Mouse (Mus musculus): ENCODE data around the gene Gorasp1. TPM values are rescaled to one million over a fixed set of nuclear protein-coding genes. Genes with fewer than 3 reads are reported as not detected.
A peak's percentile ranks its signal among the peaks of the same experiment; 100 is the strongest.

The Gorasp1 gene
- polyA plus RNA-seq, 1 experiment from 2014 or later: 25.2 TPM

DNA sequence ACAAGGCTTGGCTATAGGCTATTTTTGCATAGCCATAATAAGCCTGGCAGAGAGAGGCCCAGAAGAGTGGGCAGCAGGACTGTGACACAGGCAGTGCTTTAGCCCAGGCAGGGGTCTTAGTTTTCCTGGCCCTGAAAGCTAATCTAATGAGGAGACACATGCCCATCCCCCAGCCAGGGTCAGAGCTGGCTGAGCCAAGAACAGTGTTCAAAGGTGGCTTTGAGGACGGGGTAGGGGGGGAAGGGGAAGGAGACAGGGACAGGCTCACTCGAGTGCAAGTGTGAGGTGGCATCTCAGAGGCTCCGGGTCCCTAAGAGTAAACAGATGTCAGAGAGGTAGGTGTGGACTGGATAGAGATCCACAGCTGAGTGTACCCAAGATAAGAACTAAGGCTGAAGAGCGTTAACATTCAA lies 43.4 kb upstream of the Gorasp1 start:
- WGBS: 8% methylated on average over 4 of the region's 4 CpGs

DNA sequence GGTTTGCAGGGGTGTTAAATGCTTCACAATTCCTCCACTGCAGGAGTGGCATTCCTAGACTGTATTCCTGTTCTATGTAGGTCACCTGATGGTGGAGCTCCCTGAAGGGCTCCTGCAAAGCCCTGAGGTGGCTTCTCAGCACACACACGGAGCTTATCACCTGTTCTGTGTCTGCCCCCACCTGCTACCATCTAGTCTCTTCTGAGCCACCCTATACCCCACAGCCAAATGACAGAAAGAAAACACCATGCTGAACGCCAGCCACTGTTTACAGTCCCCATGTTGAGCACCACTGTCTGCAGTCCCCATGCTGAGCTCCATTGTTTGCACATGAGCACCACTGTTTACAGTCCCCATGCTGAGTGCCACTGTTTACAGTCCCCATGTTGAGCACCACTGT lies 42.4 kb upstream of the Gorasp1 start:
- ATAC-seq (ENCODE audit: low FRiP score, low TSS enrichment): no peak
- H3K27ac ChIP-seq (replicated peaks; ENCODE audit: low read depth, low read length): no peak overlapping the region
- WGBS: 46% methylated on average over 2 of the region's 2 CpGs
- H3K27me3 ChIP-seq (ENCODE audit: control insufficient read depth, insufficient read depth, low read length): peaks cover 21% of the 10 kb centered on the region
- no peaks in the 10 kb centered on the region for H3K36me3 ChIP-seq (ENCODE audit: control insufficient read depth, insufficient read depth, low read length)
- no peaks in the 10 kb centered on the region for H3K9me3 ChIP-seq (ENCODE audit: control insufficient read depth, low read length)
- no peak overlapping the region for H3K9ac ChIP-seq (replicated peaks; ENCODE audit: low read length)
- peaks cover 32% of the 10 kb centered on the region for H3K4me1 ChIP-seq (ENCODE audit: control insufficient read depth, insufficient read depth, low read length)
- no peak for DNase-seq
- H3K4me3 ChIP-seq (replicated peaks; ENCODE audit: low read depth, low read length): no peak overlapping the region
- no peak overlapping the region for H3K4me2 ChIP-seq (ENCODE audit: low read length)

More for the DNA sequence above, 43.4 kb upstream of the Gorasp1 start:
- H3K27ac ChIP-seq (replicated peaks; ENCODE audit: low read depth, low read length): no peak overlapping the region
- DNase-seq (no peak), ATAC-seq (ENCODE audit: low FRiP score, low TSS enrichment) (no peak)
- H3K9me3 ChIP-seq (ENCODE audit: control insufficient read depth, low read length): no peaks in the 10 kb centered on the region
- peaks cover 21% of the 10 kb centered on the region for H3K27me3 ChIP-seq (ENCODE audit: control insufficient read depth, insufficient read depth, low read length)
- H3K4me1 ChIP-seq (ENCODE audit: control insufficient read depth, insufficient read depth, low read length): peaks cover 32% of the 10 kb centered on the region
- no peak overlapping the region; the same call in 1 of the 2 replicates for H3K9ac ChIP-seq (replicated peaks; ENCODE audit: low read length)
- H3K4me2 ChIP-seq (ENCODE audit: low read length): peak overlapping the region; percentile 84; the same call in 1 of the 2 replicates
- no peaks in the 10 kb centered on the region for H3K36me3 ChIP-seq (ENCODE audit: control insufficient read depth, insufficient read depth, low read length)
- no peak overlapping the region for H3K4me3 ChIP-seq (replicated peaks; ENCODE audit: low read depth, low read length)

DNA sequence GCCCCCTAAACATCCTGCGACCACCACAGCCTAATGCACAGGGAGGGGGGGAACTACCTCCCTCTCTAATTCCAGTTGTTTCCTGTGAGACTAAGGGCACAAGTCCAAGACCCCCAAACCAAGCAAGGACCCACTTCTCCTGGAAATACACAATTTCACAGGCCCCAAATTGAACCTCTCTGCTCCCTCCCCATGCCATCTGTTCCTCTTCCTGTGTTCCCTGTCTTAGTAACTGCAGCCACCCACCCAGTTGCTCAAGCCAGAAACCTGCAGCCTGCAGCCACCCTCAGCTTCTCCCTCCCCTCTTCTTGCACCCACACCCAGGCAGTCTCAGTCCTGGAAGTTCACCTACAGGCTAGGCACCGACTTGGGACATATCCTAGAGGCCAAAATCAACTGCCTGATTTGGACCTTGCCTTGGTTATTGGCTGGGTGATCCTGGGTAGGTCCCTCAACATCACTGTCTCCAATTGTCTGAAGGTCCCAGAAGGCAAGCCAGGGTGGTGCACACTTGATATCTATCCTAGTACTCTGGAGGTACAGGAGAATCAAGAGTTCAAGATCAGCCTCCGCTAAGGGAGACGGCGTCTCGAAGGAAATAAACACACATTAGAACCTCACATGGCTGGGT lies 41.6 kb upstream of the Gorasp1 start:
- no peak for ATAC-seq (ENCODE audit: low FRiP score, low TSS enrichment)
- Histone ChIP-seq H3K36me3 (ENCODE audit: control insufficient read depth, insufficient read depth, low read length) (no peaks in the 10 kb centered on the region), H3K4me3 (replicated peaks; ENCODE audit: low read depth, low read length) (no peak overlapping the region), H3K4me2 (ENCODE audit: low read length) (no peak overlapping the region), H3K27ac (replicated peaks; ENCODE audit: low read depth, low read length) (no peak overlapping the region), H3K4me1 (ENCODE audit: control insufficient read depth, insufficient read depth, low read length) (peaks cover 32% of the 10 kb centered on the region), H3K9me3 (ENCODE audit: control insufficient read depth, low read length) (no peaks in the 10 kb centered on the region), H3K9ac (replicated peaks; ENCODE audit: low read length) (no peak overlapping the region), H3K27me3 (ENCODE audit: control insufficient read depth, insufficient read depth, low read length) (peaks cover 14% of the 10 kb centered on the region)
- no peak for DNase-seq
- 87% methylated on average over 6 of the region's 6 CpGs for WGBS

DNA sequence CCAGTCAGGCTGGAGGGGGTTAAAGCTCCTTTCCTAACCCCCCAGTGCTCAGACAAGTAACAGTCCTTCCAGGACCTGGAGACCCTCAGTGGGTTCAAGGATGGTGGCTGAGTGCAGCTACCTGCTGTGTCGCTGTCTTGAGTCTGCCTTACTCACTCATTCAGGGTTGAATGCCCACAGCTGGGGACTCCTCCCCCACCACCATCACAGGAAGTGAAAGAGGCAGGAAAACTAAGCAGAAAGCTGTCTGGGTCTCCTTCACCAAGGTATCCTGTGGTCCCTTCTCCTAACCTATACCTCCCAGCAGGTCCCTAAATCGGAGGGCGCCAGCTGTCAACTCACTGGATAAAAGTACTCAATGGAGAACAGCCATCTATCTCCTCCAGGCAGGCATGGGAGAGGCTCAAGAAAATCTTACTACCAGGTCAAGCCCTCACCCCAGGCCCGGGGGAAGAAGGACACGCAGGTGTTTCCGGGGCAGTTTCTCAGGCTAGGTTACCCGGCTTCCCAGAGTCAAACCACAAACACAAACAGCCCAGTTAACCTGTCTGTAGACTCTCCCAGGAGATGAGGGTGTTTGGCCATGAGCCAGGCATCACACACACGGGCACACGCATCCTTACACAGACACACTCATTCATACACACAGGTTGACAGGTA lies 40.9 kb upstream of the Gorasp1 start:
- Histone ChIP-seq H3K4me3 (replicated peaks; ENCODE audit: low read depth, low read length) (no peak overlapping the region), H3K4me1 (ENCODE audit: control insufficient read depth, insufficient read depth, low read length) (peaks cover 28% of the 10 kb centered on the region), H3K27ac (replicated peaks; ENCODE audit: low read depth, low read length) (no peak overlapping the region), H3K36me3 (ENCODE audit: control insufficient read depth, insufficient read depth, low read length) (no peaks in the 10 kb centered on the region), H3K9ac (replicated peaks; ENCODE audit: low read length) (no peak overlapping the region), H3K9me3 (ENCODE audit: control insufficient read depth, low read length) (no peaks in the 10 kb centered on the region), H3K4me2 (ENCODE audit: low read length) (no peak overlapping the region), H3K27me3 (ENCODE audit: control insufficient read depth, insufficient read depth, low read length) (peaks cover 10% of the 10 kb centered on the region; the same call in 1 of the 2 replicates)
- DNase-seq: no peak
- ATAC-seq (ENCODE audit: low FRiP score, low TSS enrichment): no peak
- WGBS: 50% methylated on average over 9 of the region's 9 CpGs

DNA sequence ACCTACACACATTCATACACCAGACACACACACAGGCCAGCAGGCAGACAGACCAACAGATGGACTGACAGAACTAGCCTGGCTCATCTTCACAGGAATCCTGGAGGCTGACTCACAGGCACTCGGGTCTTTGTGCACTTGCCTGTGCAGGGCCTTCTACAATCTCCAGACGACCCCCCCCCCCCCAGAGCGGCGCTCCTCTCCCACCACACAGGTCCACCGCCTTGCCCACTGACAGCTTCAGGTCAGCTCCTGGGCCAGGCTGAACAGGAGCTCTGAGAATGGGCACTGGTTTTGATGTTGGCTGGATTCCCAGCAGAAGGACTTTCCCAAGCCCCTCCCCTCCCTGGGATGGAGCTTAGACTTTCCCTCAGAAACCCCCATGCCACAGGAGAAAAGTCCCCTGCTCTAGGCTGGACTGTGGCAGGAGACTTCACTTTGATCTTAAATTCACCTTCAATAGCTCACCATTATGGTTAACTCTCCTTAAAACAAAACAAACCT lies 40.2 kb upstream of the Gorasp1 start:
- DNase-seq (peak; percentile 37), ATAC-seq (ENCODE audit: low FRiP score, low TSS enrichment) (no peak)
- Histone ChIP-seq H3K4me3 (replicated peaks; ENCODE audit: low read depth, low read length) (no peak overlapping the region), H3K9me3 (ENCODE audit: control insufficient read depth, low read length) (no peaks in the 10 kb centered on the region), H3K27ac (replicated peaks; ENCODE audit: low read depth, low read length) (no peak overlapping the region), H3K36me3 (ENCODE audit: control insufficient read depth, insufficient read depth, low read length) (no peaks in the 10 kb centered on the region), H3K27me3 (ENCODE audit: control insufficient read depth, insufficient read depth, low read length) (peaks cover 3% of the 10 kb centered on the region; the same call in 1 of the 2 replicates), H3K4me1 (ENCODE audit: control insufficient read depth, insufficient read depth, low read length) (peaks cover 22% of the 10 kb centered on the region), H3K9ac (replicated peaks; ENCODE audit: low read length) (no peak overlapping the region), H3K4me2 (ENCODE audit: low read length) (no peak overlapping the region)
- WGBS: 56% methylated on average over 5 of the region's 5 CpGs

DNA sequence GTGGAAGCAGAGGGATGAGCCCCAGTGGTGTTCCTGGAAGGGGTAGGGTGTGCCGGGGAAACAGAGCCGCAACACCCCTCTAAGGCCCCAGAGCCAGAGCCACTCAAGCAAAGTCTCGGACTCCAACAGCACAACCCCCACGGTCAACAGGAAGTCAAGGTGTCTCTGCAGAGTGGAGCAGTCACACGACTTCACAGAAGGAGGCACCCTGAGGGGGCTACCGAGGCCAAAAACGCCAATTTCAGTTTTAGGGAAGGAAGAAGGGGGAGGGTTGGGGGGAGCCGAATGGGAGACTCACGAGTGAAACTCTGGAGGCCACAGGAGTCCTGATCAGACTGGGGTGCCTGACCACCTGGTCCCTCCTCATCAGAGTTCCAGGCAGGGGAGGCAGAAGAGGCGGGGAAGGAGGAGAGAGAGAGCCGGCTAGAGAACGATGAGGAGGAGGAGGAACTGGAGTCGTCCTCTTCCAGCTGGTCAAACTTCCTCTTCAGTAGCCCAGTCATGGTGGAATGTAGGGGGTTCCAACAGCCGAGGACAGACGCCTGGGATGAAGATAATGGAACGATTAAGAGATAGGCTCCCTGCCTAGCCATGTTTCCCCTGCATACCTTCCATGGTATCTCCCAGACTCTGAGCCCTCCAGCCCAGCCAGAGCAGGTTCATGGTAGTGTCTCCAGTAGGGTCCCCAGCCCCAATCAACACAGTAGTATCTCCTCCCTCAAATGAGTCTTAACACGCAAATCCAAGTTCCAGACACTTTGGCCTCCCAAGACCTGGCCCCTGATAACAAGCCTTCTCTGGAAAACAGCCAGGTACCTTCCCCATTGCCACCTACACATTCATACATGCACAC lies 39.6 kb upstream of the Gorasp1 start:
- no peaks in the 10 kb centered on the region for H3K36me3 ChIP-seq (ENCODE audit: control insufficient read depth, insufficient read depth, low read length)
- H3K9me3 ChIP-seq (ENCODE audit: control insufficient read depth, low read length): no peaks in the 10 kb centered on the region
- no peak overlapping the region for H3K9ac ChIP-seq (replicated peaks; ENCODE audit: low read length)
- H3K4me1 ChIP-seq (ENCODE audit: control insufficient read depth, insufficient read depth, low read length): peaks cover 15% of the 10 kb centered on the region
- no peak overlapping the region for H3K4me3 ChIP-seq (replicated peaks; ENCODE audit: low read depth, low read length)
- WGBS: 61% methylated on average over 17 of the region's 17 CpGs
- no peak for ATAC-seq (ENCODE audit: low FRiP score, low TSS enrichment)
- H3K27me3 ChIP-seq (ENCODE audit: control insufficient read depth, insufficient read depth, low read length): no peaks in the 10 kb centered on the region
- no peak overlapping the region for H3K27ac ChIP-seq (replicated peaks; ENCODE audit: low read depth, low read length)
- no peak overlapping the region for H3K4me2 ChIP-seq (ENCODE audit: low read length)
- no peak for DNase-seq

DNA sequence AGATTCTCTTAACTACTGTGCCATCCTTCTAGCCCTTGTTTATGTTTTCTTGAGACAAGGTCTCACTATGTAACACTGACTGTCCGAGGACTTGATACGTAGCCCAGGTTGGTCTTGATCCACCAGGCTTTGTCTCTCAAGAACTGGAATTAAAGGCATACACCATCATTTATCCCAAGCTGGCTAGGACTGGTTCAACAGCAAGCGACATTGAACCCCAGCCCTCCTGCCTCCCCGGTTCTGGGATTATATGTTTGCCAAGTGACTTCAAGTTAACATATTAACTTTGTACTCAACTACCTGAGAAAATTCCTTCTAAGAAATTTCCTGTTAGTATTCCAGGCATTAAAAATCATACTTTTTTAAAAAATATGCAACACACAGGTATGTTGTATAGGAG lies 37.9 kb upstream of the Gorasp1 start:
- no peak overlapping the region for H3K4me3 ChIP-seq (replicated peaks; ENCODE audit: low read depth, low read length)
- no peak overlapping the region for H3K27ac ChIP-seq (replicated peaks; ENCODE audit: low read depth, low read length)
- no peak overlapping the region for H3K4me2 ChIP-seq (ENCODE audit: low read length)
- H3K36me3 ChIP-seq (ENCODE audit: control insufficient read depth, insufficient read depth, low read length): no peaks in the 10 kb centered on the region
- no peaks in the 10 kb centered on the region for H3K9me3 ChIP-seq (ENCODE audit: control insufficient read depth, low read length)
- DNase-seq (no peak), ATAC-seq (ENCODE audit: low FRiP score, low TSS enrichment) (no peak)
- H3K4me1 ChIP-seq (ENCODE audit: control insufficient read depth, insufficient read depth, low read length): 0 out of 2 replicates have a peak, but pooled peaks cover 10% of the 10 kb centered on the region
- WGBS: 93% methylated on average over 4 of the region's 4 CpGs
- H3K27me3 ChIP-seq (ENCODE audit: control insufficient read depth, insufficient read depth, low read length): no peaks in the 10 kb centered on the region
- no peak overlapping the region for H3K9ac ChIP-seq (replicated peaks; ENCODE audit: low read length)

DNA sequence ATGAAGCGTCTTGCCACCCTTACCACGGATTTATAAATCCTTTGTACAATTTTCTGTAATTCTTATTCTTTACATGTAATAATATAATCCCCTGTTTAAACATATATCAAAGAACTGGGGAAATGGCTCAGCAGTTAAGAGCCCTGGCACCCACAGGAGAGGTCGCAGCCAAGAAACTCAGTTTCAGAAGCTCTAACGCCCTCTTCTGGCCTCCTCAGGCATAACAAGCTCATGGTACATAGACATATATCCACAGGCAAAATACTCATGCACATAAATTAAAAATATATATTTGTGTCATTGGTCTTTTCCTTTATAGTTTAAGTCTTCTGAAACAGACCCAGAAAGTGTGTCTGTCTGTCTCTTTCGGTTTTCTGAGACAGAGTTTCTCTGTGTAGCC lies 37.2 kb upstream of the Gorasp1 start:
- Histone ChIP-seq H3K27me3 (ENCODE audit: control insufficient read depth, insufficient read depth, low read length) (no peaks in the 10 kb centered on the region), H3K36me3 (ENCODE audit: control insufficient read depth, insufficient read depth, low read length) (no peaks in the 10 kb centered on the region), H3K27ac (replicated peaks; ENCODE audit: low read depth, low read length) (no peak overlapping the region), H3K4me3 (replicated peaks; ENCODE audit: low read depth, low read length) (no peak overlapping the region), H3K9me3 (ENCODE audit: control insufficient read depth, low read length) (no peaks in the 10 kb centered on the region), H3K9ac (replicated peaks; ENCODE audit: low read length) (no peak overlapping the region), H3K4me2 (ENCODE audit: low read length) (no peak overlapping the region), H3K4me1 (ENCODE audit: control insufficient read depth, insufficient read depth, low read length) (0 out of 2 replicates have a peak, but pooled peaks cover 10% of the 10 kb centered on the region)
- ATAC-seq (ENCODE audit: low FRiP score, low TSS enrichment) (no peak), DNase-seq (no peak)
- 80% methylated on average over 5 of the region's 5 CpGs for WGBS
